Mouse (Mus musculus): Measurements from ENCODE around the gene Ost4.

GRCm38 (mm10) chr5:30933705-30934104 lies 26.1 kb upstream of the Ost4 start:
- TF ChIP-seq CTCF (IDR thresholded peaks at IDR 0.05; ENCODE audit: extremely low read depth, insufficient read length, insufficient replicate concordance, low read depth, low read length) (no peak), POLR2A (IDR thresholded peaks at IDR 0.05; ENCODE audit: low read depth, low read length) (no peak)
